Mouse (Mus musculus) ES-Bruce4 (cell line): ENCODE data around the gene Hesx1. TPM values are rescaled to one million over a fixed set of nuclear protein-coding genes. Genes with fewer than 3 reads are reported as not detected.
"Not testable (repeated sequence)": the region's sequence is repeated elsewhere in the genome, so short reads cannot be mapped to it uniquely, and the experiment has no call there.

Experiments used
- H3K27ac ChIP-seq: 2 replicates; pipeline ENCODE4 v1.5.1; 2012; ENCODE audit warnings: low read length, inconsistent platforms; ENCODE audit not compliant: insufficient read depth
- H3K27me3 ChIP-seq: 2 replicates; pipeline ENCODE4 v1.6.1; 2012; ENCODE audit warnings: mild to moderate bottlenecking, low read length, inconsistent platforms; ENCODE audit not compliant: control insufficient read depth, poor library complexity, insufficient read depth, severe bottlenecking
- H3K36me3 ChIP-seq: 2 replicates; pipeline ENCODE4 v1.6.1; 2012; ENCODE audit warnings: inconsistent platforms, mild to moderate bottlenecking, low read length, moderate library complexity; ENCODE audit not compliant: control insufficient read depth, poor library complexity, insufficient read depth, severe bottlenecking
- H3K4me1 ChIP-seq: one replicate; pipeline ENCODE4 v1.8.1; 2011; ENCODE audit warnings: low read length; ENCODE audit not compliant: control insufficient read depth, insufficient read depth
- H3K4me3 ChIP-seq: 2 replicates; pipeline ENCODE4 v1.5.1; 2011; ENCODE audit warnings: low read depth, mild to moderate bottlenecking, low read length
- H3K9ac ChIP-seq: 2 replicates; pipeline ENCODE4 v1.6.1; 2012; ENCODE audit warnings: low read depth, mild to moderate bottlenecking, inconsistent platforms; ENCODE audit not compliant: poor library complexity, severe bottlenecking
- H3K9me3 ChIP-seq: replicated peaks from 2 replicates; pipeline ENCODE4 v1.6.1; 2012; ENCODE audit warnings: mild to moderate bottlenecking, low read length, inconsistent platforms; ENCODE audit not compliant: control insufficient read depth, poor library complexity, insufficient read depth, severe bottlenecking
- CTCF ChIP-seq: IDR thresholded peaks from one replicate; pipeline ENCODE4 v1.8.1; 2011; ENCODE audit warnings: low read depth, low read length
- EP300 ChIP-seq: IDR thresholded peaks from 2 replicates; pipeline ENCODE4 v1.6.1; 2011; ENCODE audit warnings: low read depth, low read length; ENCODE audit not compliant: insufficient read depth
- POLR2A ChIP-seq: IDR thresholded peaks from one replicate; pipeline ENCODE4 v1.8.1; 2011; ENCODE audit warnings: low read length; ENCODE audit not compliant: insufficient read depth
- polyA plus RNA-seq: library from polyadenylated mRNA; stranded (reverse); fragments of >200 nt; gene quantifications from 2 replicates; pipeline ENCODE4 v1.2.4, GENCODE M21; 2011; ENCODE audit warnings: low read depth; ENCODE audit not compliant: missing spikeins, insufficient read depth, insufficient read length

Gene Hesx1
- polyA plus RNA-seq: 1.6 and 3.7 TPM in 2 replicates

DNA sequence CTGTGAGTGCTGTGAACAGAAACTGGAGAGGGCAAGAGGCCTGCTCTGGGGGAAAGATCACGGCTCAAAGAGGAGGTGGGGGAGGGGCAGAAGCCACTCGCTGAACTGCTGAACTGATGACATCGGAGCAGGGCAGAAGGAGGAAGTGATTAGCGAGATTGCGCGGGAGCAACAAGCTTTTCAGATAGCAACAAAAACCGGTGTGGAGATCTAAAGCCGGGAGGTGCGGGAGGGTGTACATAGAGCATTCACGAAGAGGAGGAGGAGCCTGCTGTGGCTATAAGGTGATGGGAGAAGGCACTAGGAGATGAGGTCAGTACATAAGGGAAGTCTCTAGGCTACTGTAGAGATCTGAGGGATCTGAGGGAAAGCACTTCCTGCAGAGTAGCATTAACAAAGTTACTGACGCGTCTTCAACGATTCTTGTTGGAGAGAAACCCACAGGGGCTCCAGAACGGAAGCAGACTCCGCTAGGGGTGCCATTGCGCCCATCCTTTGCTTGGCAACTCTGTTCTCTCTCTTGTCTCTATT lies at the start of gene Hesx1:
Gene Hesx1, plus strand, starts transcription at position 206 of the 531 bp plus-strand sequence.
- peak within 1 kb of the TSS; percentile 1 for H3K4me3 ChIP-seq
- H3K4me1 ChIP-seq: peaks cover 1% of the 10 kb centered on the region
- TF ChIP-seq POLR2A: no peak
- TF ChIP-seq CTCF: peak; percentile 22
- H3K27me3 ChIP-seq: no peaks in the 10 kb centered on the region
- peak within 1 kb of the TSS; percentile 75 for H3K27ac ChIP-seq
- no peaks in the 10 kb centered on the region for H3K36me3 ChIP-seq
- peak within 1 kb of the TSS; percentile 9; the same call in 1 of the 2 replicates for H3K9ac ChIP-seq
- H3K9me3 ChIP-seq: no peaks in the 10 kb centered on the region

DNA sequence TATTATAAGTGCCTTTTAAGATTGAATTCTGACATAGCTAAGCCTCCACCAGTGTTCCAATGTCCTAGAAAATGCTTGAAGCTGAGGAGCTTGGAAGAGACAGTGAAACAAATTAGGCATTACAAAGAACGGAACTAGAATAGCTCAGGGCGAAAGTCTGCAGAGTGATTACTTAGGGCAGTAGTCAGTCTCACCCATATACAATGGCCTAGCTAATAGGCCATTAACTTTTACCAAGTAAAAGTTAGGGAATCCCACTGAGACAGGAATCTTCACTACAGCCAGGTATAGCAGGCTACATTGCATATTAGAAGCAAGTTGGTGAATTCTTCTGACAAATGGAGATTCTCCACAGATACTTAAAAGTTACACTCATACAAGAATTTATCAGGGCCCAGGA lies 38.1 kb upstream of the Hesx1 start:
- not testable (repeated sequence) for H3K4me3 ChIP-seq, H3K4me1 ChIP-seq, H3K36me3 ChIP-seq, H3K9ac ChIP-seq, H3K27me3 ChIP-seq, H3K27ac ChIP-seq, H3K9me3 ChIP-seq

DNA sequence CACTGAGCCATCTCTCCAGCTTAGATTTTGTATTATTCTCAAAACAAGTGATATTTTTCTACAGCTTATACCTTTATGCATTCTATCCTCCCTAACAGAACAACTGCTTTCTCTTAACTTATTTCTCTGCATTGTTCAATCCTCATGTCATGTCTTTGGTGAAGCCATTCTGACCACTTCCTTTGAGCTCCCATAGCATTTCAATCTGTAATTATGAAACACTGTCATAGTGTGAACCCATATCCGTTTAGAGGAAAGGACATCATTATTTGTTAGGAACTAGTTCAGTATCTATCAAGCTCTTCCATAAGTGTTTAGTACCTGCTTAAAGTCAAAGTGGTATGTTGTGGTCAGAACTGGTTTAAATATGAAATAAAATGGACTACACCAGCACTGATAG lies 33.7 kb upstream of the Hesx1 start:
- Histone ChIP-seq H3K9ac (no peak overlapping the region), H3K36me3 (peaks cover 14% of the 10 kb centered on the region), H3K4me3 (no peak overlapping the region), H3K9me3 (no peaks in the 10 kb centered on the region), H3K27me3 (no peaks in the 10 kb centered on the region), H3K27ac (no peak overlapping the region), H3K4me1 (peaks cover 4% of the 10 kb centered on the region)
- TF ChIP-seq CTCF (no peak), POLR2A (no peak), EP300 (no peak)

DNA sequence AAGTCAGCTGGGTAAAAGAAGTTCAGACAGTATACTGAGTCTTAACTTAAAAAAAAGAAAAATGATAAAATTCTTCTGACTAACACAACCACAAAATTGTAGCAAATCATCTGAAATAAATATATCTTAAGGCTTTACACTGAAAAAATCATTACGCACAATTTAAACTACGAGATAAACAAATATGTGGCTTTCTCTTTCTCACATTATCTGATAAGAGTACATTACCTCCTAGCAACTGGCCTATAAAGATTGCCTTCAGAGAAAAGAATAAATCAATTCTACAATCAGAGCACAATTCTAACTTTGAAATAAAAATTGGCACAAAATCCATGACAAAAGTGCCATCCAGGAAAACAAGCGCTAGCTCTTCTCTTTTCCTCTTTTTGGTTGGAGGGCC lies 25.1 kb upstream of the Hesx1 start:
- Histone ChIP-seq H3K36me3 (peaks cover 3% of the 10 kb centered on the region), H3K27ac (no peak overlapping the region), H3K9ac (no peak overlapping the region), H3K27me3 (no peaks in the 10 kb centered on the region), H3K4me3 (no peak overlapping the region), H3K4me1 (peaks cover 7% of the 10 kb centered on the region), H3K9me3 (no peaks in the 10 kb centered on the region)
- no peak for TF ChIP-seq EP300
- TF ChIP-seq POLR2A: no peak
- TF ChIP-seq CTCF: no peak

DNA sequence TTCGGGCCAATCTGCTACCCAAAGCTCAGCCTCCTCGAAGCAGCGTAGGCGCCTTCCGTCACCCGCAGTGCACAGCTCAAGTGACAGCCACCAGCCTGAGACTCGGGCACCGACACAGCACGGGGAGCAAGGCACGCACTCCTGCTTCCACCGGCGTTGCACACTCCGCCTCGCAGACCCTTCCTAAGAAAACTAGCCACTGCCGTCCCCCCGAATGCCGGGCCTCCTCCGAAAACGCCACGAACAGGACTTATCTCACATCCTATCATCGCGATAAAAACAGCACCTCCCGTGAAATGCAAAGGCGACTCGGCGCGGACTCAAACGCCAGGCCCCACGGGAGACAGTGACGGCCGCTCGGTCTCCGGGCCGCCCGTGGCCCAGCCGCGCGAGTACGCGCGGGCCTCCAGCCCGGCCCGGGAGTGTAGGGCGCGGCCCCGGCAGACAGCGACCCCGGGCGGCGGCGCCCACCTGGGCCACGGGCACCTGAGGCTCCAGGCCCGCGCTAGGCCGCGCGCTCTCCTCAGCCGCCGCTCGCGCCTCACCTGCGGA lies 24.3 kb upstream of the Hesx1 start:
- Histone ChIP-seq H3K27me3 (no peaks in the 10 kb centered on the region), H3K36me3 (no peaks in the 10 kb centered on the region), H3K27ac (no peak overlapping the region), H3K9me3 (no peaks in the 10 kb centered on the region), H3K4me1 (peaks cover 6% of the 10 kb centered on the region), H3K4me3 (peak overlapping the region; percentile 80), H3K9ac (peak overlapping the region; percentile 93)
- TF ChIP-seq POLR2A (no peak), CTCF (no peak), EP300 (no peak)

DNA sequence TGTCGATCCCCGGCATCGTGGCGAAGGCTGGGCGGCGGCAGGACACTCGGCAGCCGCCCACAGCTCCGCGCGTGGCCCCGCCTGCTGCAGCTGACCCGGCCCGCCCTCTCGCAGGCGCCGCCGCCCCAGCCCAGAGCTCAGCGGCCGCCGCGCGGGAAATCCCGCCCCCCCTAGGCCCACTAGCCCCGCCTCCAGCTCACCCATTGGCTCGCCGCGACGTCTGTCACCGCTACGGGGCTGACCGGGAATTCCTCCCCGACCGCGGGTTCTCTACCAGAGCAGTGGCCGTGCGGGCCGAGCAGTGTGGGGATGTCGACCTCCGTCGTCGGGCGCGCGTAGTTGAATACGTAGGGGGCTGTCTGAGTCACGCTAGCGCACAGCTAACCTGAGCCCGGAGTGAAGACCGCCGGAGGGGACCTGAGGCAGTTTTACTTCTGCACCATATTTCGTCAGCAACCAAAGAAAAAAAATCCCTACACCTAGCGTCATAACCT lies 23.7 kb upstream of the Hesx1 start:
- peak overlapping the region; percentile 80 for H3K4me3 ChIP-seq
- H3K9ac ChIP-seq: peak overlapping the region; percentile 93
- peaks cover 3% of the 10 kb centered on the region for H3K4me1 ChIP-seq
- TF ChIP-seq CTCF: no peak
- peak; percentile 96 for TF ChIP-seq POLR2A
- H3K27ac ChIP-seq: no peak overlapping the region
- no peaks in the 10 kb centered on the region for H3K27me3 ChIP-seq
- no peaks in the 10 kb centered on the region for H3K36me3 ChIP-seq
- H3K9me3 ChIP-seq: no peaks in the 10 kb centered on the region
